Mouse (Mus musculus): ENCODE results near the gene Olfr578.
A peak's percentile ranks its signal among the peaks of the same experiment; 100 is the strongest.

Olfr578 gene

GRCm38 (mm10) chr7:102989224-102989623 is at the start of gene Olfr578:
Gene Olfr578, minus strand, starts transcription at chr7:102989324.
- no peak for DNase-seq (ENCODE audit: low read depth)

DNA sequence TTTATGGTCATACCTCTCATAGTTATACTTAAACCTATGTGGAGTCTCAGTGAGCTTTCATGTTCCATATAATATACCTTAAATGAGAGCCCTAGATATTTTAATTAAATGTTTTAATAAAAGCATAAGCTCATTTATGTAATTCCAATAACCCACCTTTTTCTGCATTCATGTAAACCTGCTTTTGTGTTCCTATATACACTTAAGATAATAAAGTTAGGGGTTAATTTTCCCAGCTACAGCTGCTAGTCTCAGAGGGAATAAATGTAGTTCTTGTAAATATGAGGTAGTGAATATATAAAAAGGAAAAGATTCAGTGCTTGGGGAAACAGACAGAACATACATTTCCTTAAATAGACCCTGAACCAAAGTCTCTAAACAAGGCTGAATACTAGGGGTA is 48.6 kb upstream of the Olfr578 start, which contains the start of gene Olfr582:
Gene Olfr582 (plus strand): TSS at position 301 of the 400 bp plus-strand sequence.
- no peak for DNase-seq (ENCODE audit: low read depth)

DNA sequence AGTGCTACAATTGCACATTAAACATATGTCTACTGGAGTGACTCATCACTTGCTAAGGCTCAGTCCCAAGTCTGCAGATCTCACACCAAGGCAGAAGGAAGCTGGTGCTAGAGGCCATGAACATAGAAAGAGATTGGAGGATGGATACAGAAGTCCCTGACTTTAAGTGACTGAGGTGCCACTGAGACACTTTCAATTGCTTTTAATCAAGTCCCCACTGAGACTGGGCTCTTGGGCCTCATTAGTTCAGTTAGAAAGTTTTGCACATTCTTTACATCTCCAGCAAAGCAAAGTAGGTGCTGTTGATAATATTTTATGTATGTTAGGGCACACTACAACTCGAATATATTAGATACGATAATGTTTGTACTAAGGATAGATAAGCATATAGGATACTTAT is 13.3 kb downstream of the Olfr578 start, which contains the start of gene Olfr577:
Gene Olfr577 (minus strand): TSS at position 101 of the 400 bp plus-strand sequence.
- DNase-seq (ENCODE audit: low read depth): no peak

DNA sequence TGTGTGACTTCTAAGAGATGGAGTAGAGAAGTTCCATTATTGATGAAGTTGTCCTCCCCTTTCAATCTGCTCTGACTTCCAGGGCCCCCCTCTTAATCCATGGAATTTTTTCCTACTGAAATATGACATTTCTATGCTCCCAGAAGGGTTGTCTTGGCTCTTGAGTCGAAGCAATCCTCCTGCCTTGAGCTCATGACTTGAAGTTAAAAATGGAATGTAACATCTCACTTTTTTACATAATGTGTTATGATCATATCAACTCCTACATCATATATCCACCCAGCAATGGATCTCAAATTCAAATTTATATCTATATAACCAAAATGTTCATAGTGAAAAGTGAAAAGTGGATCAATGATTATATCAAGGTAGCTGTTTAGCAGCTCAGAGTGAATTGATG is 14.7 kb downstream of the Olfr578 start:
- no peak for DNase-seq (ENCODE audit: low read depth)

- DNase-seq (ENCODE audit: low read depth): no peak
Measured at GRCm38 (mm10) chr7:102962360-102962759, 26.8 kb downstream of the Olfr578 start, which contains the start of gene Olfr576. Gene Olfr576, plus strand, starts transcription at chr7:102962660.

DNA sequence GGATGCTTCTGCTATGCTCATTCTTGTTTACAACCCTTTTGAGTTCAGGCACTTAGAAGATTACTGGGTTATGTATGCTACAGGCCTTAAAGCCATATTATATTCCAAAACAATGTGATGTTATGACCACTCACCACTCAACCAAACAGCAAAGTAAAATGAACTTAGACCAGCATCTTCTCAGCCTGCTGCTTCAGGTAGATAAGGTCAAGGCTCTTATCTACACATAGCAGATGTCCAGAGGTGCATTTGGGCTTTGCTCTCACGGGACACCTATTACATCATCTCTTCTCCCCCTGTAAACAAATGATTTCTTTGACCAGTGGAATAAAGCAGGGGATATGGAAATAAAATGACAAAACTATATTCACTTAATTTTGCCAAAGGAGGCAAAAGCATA is 30.5 kb downstream of the Olfr578 start, which contains the start of gene Olfr575:
Gene Olfr575 (minus strand): TSS at position 183 of the 400 bp plus-strand sequence.
- DNase-seq (ENCODE audit: low read depth): peak; percentile 2

GRCm38 (mm10) chr7:102958137-102958536 is 31.0 kb downstream of the Olfr578 start:
- no peak for DNase-seq (ENCODE audit: low read depth)

GRCm38 (mm10) chr7:102950732-102951131 is 38.4 kb downstream of the Olfr578 start:
- no peak for DNase-seq (ENCODE audit: low read depth)

DNA sequence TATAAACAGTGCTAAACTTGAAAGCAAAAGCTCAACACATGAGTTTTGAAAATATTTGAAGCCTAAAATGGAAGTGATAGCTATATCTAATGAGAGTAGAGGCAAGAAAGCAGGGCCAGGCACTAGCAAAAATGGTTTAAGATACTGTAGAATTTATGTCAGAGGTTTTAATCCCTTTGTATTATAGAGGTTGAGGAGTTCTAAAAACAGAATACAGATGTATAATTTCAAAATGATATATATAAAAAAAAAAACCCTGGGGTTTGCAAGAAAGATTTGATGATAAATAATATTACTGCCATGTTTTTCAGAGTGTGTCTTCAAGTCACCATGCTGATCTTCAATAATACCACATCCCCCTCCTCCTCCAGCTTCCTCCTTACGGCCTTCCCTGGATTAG is 41.0 kb downstream of the Olfr578 start, which contains the start of gene Olfr574:
Gene Olfr574 (plus strand): TSS at position 301 of the 400 bp plus-strand sequence.
- DNase-seq (ENCODE audit: low read depth): no peak

DNA sequence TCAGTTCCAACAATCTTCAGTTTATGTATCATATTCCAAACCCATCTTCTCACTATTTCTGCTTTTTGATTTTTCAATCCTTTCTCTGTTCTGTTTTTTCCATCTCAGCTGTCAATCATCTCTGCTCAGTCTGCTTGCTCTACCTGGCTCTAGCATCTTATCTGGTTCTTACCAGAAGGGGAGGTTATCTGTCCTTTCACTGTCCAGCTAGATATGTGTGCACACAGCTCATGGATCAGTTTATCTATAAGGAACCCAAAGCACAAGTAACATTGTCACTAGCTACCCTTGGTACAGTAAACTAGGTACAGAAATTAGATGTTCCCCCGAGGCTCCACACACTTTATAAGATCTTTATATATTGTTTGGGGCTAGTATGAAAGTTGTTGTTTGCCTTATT is 45.7 kb downstream of the Olfr578 start:
- no peak for DNase-seq (ENCODE audit: low read depth)

GRCm38 (mm10) chr7:102942475-102942874 is 46.6 kb downstream of the Olfr578 start, which contains the start of gene Olfr573-ps1:
Gene Olfr573-ps1, minus strand, starts transcription at chr7:102942575.
- no peak for DNase-seq (ENCODE audit: low read depth)

All from 416B (cell line).